Mouse (Mus musculus): ENCODE results near the gene Olfr1090.

The Olfr1090 gene

DNA sequence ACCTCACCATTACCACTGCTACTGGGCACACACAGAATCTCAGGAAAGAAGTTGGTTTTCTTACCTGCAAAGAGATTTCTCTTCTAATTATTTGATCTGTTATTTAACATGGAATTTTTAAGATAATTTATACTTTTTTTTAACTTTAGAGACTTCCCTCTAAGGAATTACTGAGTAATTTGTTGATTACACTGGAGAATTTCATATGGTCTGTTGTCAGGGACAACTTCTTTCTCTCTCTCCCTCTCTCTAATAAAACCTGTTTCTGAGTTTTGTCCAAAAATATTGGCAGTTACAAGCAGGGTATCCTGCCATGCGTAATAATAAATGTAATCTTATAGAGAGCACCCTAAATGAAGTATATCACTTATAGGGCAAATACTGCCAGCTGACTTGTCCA lies at the start of gene Olfr1090:
Gene Olfr1090, minus strand, starts transcription at position 101 of the 400 bp plus-strand sequence.
- no peak for DNase-seq (ENCODE audit: low spot score in 2 of 2)

GRCm38 (mm10) chr2:86782179-86782578 lies 23.4 kb upstream of the Olfr1090 start, which contains the start of gene Olfr1093:
Gene Olfr1093 (plus strand): TSS chr2:86782479.
- DNase-seq (ENCODE audit: low spot score in 2 of 2) = no peak

GRCm38 (mm10) chr2:86761050-86761449 lies 2.3 kb upstream of the Olfr1090 start:
- no peak for DNase-seq (ENCODE audit: low spot score in 2 of 2)

GRCm38 (mm10) chr2:86733601-86734000 lies 25.2 kb downstream of the Olfr1090 start, which contains the start of gene Olfr1089:
Gene Olfr1089 (minus strand): TSS chr2:86733701.
- no peak for DNase-seq (ENCODE audit: low spot score in 2 of 2)

Data from frontal cortex, postnatal 10 days (tissue).